Mouse (Mus musculus) liver, embryonic 11.5 days (tissue): ENCODE results near the gene Ppp1r3e. TPM values are rescaled to one million over a fixed set of nuclear protein-coding genes. Genes with fewer than 3 reads are reported as not detected.
A peak's percentile ranks its signal among the peaks of the same experiment; 100 is the strongest.

ENCODE experiments used
- ATAC-seq: fragments of 200-750 bp; cut with Nextera tagmentation; replicated peaks from 2 replicates; pipeline ENCODE4 v1.8.0; 2017; ENCODE audit warnings: moderate number of reproducible peaks, mild to moderate bottlenecking, moderate TSS enrichment, moderate library complexity; ENCODE audit not compliant: low FRiP score
- DNase-seq: peaks from one replicate; pipeline ENCODE4 v3.0.0-alpha.2; 2017; ENCODE audit warnings: low spot score
- H3K27ac ChIP-seq: fragments of 300-500 bp; sonication (generic); 2 replicates; pipeline ENCODE4 v1.5.1; 2014; ENCODE audit warnings: mild to moderate bottlenecking, low read depth, low read length, control low read depth
- H3K27me3 ChIP-seq: fragments of 300-500 bp; sonication (generic); replicated peaks from 2 replicates; pipeline ENCODE4 v1.6.1; 2014; ENCODE audit warnings: low read length, mixed read lengths; ENCODE audit not compliant: control insufficient read depth, insufficient read depth
- H3K36me3 ChIP-seq: fragments of 300-500 bp; sonication (generic); 2 replicates; pipeline ENCODE4 v1.6.1; 2014; ENCODE audit warnings: mild to moderate bottlenecking, low read length, moderate library complexity, mixed read lengths; ENCODE audit not compliant: control insufficient read depth, insufficient read depth
- H3K4me1 ChIP-seq: fragments of 300-500 bp; sonication (generic); replicated peaks from 2 replicates; pipeline ENCODE4 v1.6.1; 2014; ENCODE audit warnings: low read length, mixed read lengths; ENCODE audit not compliant: control insufficient read depth, insufficient read depth
- H3K4me2 ChIP-seq: fragments of 300-500 bp; sonication (generic); 2 replicates; pipeline ENCODE4 v1.6.1; 2014; ENCODE audit warnings: mild to moderate bottlenecking, control low read depth, moderate library complexity
- H3K4me3 ChIP-seq: fragments of 300-500 bp; sonication (generic); 2 replicates; pipeline ENCODE4 v1.5.1; 2014; ENCODE audit warnings: low read depth, low read length, control low read depth
- H3K9ac ChIP-seq: fragments of 300-500 bp; sonication (generic); 2 replicates; pipeline ENCODE4 v1.6.1; 2014; ENCODE audit warnings: low read depth, low read length, control low read depth
- H3K9me3 ChIP-seq: fragments of 300-500 bp; sonication (generic); 2 replicates; pipeline ENCODE4 v1.6.1; 2016; ENCODE audit warnings: low read length, inconsistent platforms, mixed read lengths; ENCODE audit not compliant: control insufficient read depth
- WGBS: fragments of 180-500 bp; shearing (Covaris S2); extraction: QIAGEN DNeasy Blood & Tissue Kit; methylation state at CpG from one replicate; pipeline ENCODE4 v1.1.7; 2014; 5-methylcytosine and 5-hydroxymethylcytosine counted together
- polyA plus RNA-seq: library from polyadenylated mRNA; unstranded; fragments of >200 nt; fragmentation: Nextera tagmentation; extraction: Ambion mirVana; gene quantifications from 2 replicates; pipeline ENCODE4 v1.2.1, GENCODE M21; 2014

The Ppp1r3e gene
- polyA plus RNA-seq, 1 experiment from 2014 or later, result 1.1 TPM

DNA sequence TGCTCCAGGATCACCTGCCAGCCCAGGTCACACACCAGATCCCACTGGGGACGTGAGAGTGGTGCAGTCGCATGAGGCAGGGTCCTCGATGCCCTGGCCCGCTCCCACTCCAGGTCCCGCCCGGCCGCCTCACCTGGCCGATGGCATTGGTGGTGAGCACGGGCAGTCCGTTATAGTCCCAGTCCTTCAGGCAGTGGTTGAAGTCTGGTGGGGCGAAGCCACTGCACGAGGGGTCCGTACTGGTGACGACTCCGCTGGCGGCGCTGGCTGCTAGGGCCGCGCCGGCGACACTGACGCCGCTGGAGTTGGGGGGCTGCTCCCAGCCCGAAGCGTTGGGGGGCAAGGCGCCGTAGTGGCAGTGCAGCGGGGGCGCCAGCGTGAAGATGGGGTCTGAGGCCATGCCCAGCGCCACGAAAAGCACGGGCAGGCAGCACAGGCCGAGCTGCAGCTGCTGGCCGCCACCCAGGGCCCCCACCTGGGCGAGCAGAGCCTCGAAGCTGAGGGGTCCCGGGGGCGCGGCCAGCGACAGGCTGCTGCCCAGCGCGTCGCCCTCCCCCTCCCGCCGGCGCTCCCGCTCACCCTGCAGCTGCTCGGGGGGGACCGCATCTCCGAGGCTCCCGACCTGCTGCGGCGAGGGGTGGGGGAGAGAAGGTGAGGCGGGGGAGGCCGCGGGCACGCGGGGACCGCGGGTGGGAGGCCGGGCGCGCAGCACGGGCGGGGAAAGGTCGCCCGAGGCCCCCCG is 34.9 kb upstream of the Ppp1r3e start:
- H3K4me3 ChIP-seq, result peak overlapping the region; percentile 75
- peaks cover 34% of the 10 kb centered on the region for H3K27me3 ChIP-seq
- ATAC-seq, result peak; percentile 29; the same call in 1 of the 2 replicates
- WGBS, result 4% methylated on average over 68 of the region's 69 CpGs
- H3K9me3 ChIP-seq, result no peaks in the 10 kb centered on the region
- H3K27ac ChIP-seq, result no peak overlapping the region
- peaks cover 3% of the 10 kb centered on the region; the same call in 1 of the 2 replicates for H3K36me3 ChIP-seq
- H3K9ac ChIP-seq, result peak overlapping the region; percentile 61
- peak overlapping the region; percentile 92 for H3K4me2 ChIP-seq
- DNase-seq, result no peak
- peaks cover 4% of the 10 kb centered on the region; the same call in 1 of the 2 replicates for H3K4me1 ChIP-seq

GRCm38 (mm10) chr14:54908682-54909081 is 31.3 kb upstream of the Ppp1r3e start:
- 53% methylated on average over 7 of the region's 7 CpGs for WGBS
- Histone ChIP-seq H3K27me3 (peaks cover 29% of the 10 kb centered on the region), H3K4me3 (no peak overlapping the region), H3K36me3 (peaks cover 7% of the 10 kb centered on the region; the same call in 1 of the 2 replicates), H3K4me1 (peaks cover 4% of the 10 kb centered on the region; the same call in 1 of the 2 replicates), H3K9ac (no peak overlapping the region), H3K9me3 (no peaks in the 10 kb centered on the region), H3K27ac (no peak overlapping the region), H3K4me2 (no peak overlapping the region)
- no peak for ATAC-seq
- no peak for DNase-seq

- no peak overlapping the region for H3K9ac ChIP-seq
- ATAC-seq, result no peak
- WGBS, result 90% methylated on average over 4 of the region's 4 CpGs
Observed at GRCm38 (mm10) chr14:54903641-54904040, 26.3 kb upstream of the Ppp1r3e start.

GRCm38 (mm10) chr14:54900383-54900782 is 23.0 kb upstream of the Ppp1r3e start:
- H3K4me1 ChIP-seq, result peaks cover 7% of the 10 kb centered on the region
- WGBS, result 0% methylated on average over 3 of the region's 3 CpGs
- DNase-seq (no peak), ATAC-seq (peak; percentile 60)
- H3K4me3 ChIP-seq, result no peak overlapping the region
- no peaks in the 10 kb centered on the region for H3K9me3 ChIP-seq
- H3K27me3 ChIP-seq, result no peaks in the 10 kb centered on the region
- no peak overlapping the region; the same call in 1 of the 2 replicates for H3K27ac ChIP-seq
- no peak overlapping the region for H3K9ac ChIP-seq
- H3K36me3 ChIP-seq, result peaks cover 24% of the 10 kb centered on the region
- no peak overlapping the region for H3K4me2 ChIP-seq

More at GRCm38 (mm10) chr14:54903641-54904040, 26.3 kb upstream of the Ppp1r3e start:
- H3K4me2 ChIP-seq, result no peak overlapping the region
- no peaks in the 10 kb centered on the region for H3K27me3 ChIP-seq
- H3K9me3 ChIP-seq, result no peaks in the 10 kb centered on the region
- no peak for DNase-seq
- H3K36me3 ChIP-seq, result peaks cover 9% of the 10 kb centered on the region; the same call in 1 of the 2 replicates
- no peak overlapping the region for H3K4me3 ChIP-seq
- no peak overlapping the region for H3K27ac ChIP-seq
- H3K4me1 ChIP-seq, result no peaks in the 10 kb centered on the region

- no peak for ATAC-seq
- no peaks in the 10 kb centered on the region for H3K9me3 ChIP-seq
- H3K27ac ChIP-seq, result no peak overlapping the region
- WGBS, result 64% methylated on average over 2 of the region's 2 CpGs
- no peak overlapping the region for H3K4me2 ChIP-seq
- H3K4me1 ChIP-seq, result peaks cover 9% of the 10 kb centered on the region
- peaks cover 24% of the 10 kb centered on the region for H3K36me3 ChIP-seq
- no peaks in the 10 kb centered on the region for H3K27me3 ChIP-seq
- H3K9ac ChIP-seq, result no peak overlapping the region
- H3K4me3 ChIP-seq, result no peak overlapping the region
- DNase-seq, result no peak
Observed at GRCm38 (mm10) chr14:54897445-54897844, 20.1 kb upstream of the Ppp1r3e start.

- under 1% methylated on average over 54 of the region's 54 CpGs for WGBS
- peak; percentile 80 for DNase-seq
Observed at GRCm38 (mm10) chr14:54894296-54895151, 17.2 kb upstream of the Ppp1r3e start.

GRCm38 (mm10) chr14:54893651-54894181 is 16.4 kb upstream of the Ppp1r3e start:
- peak; percentile 99 for ATAC-seq
- H3K27me3 ChIP-seq, result no peaks in the 10 kb centered on the region
- peak overlapping the region; percentile 74 for H3K4me2 ChIP-seq
- DNase-seq, result peak; percentile 94
- peaks cover 9% of the 10 kb centered on the region for H3K4me1 ChIP-seq
- peak overlapping the region; percentile 99 for H3K9ac ChIP-seq
- under 1% methylated on average over 38 of the region's 38 CpGs for WGBS
- no peaks in the 10 kb centered on the region for H3K9me3 ChIP-seq
- H3K27ac ChIP-seq, result peak overlapping the region; percentile 94
- peak overlapping the region; percentile 98 for H3K4me3 ChIP-seq
- H3K36me3 ChIP-seq, result peaks cover 22% of the 10 kb centered on the region

More at GRCm38 (mm10) chr14:54894296-54895151, 17.2 kb upstream of the Ppp1r3e start:
- H3K4me3 ChIP-seq, result peak overlapping the region; percentile 98
- no peaks in the 10 kb centered on the region for H3K27me3 ChIP-seq
- no peaks in the 10 kb centered on the region for H3K9me3 ChIP-seq
- peak overlapping the region; percentile 94 for H3K27ac ChIP-seq
- ATAC-seq, result peak; percentile 62
- H3K4me2 ChIP-seq, result peak overlapping the region; percentile 70
- peaks cover 9% of the 10 kb centered on the region for H3K4me1 ChIP-seq
- peaks cover 24% of the 10 kb centered on the region for H3K36me3 ChIP-seq
- peak overlapping the region; percentile 99 for H3K9ac ChIP-seq

GRCm38 (mm10) chr14:54892200-54892599 is 14.8 kb upstream of the Ppp1r3e start, which contains the start of gene Pabpn1:
TSS of gene Pabpn1 (plus strand) at chr14:54892500.
- H3K9ac ChIP-seq, result peak within 1 kb of the TSS; percentile 60
- ATAC-seq (no peak), DNase-seq (no peak)
- H3K27ac ChIP-seq, result peak within 1 kb of the TSS; percentile 73
- no peaks in the 10 kb centered on the region for H3K27me3 ChIP-seq
- H3K9me3 ChIP-seq, result no peaks in the 10 kb centered on the region
- WGBS, result 91% methylated on average over 3 of the region's 3 CpGs
- peak within 1 kb of the TSS; percentile 74 for H3K4me2 ChIP-seq
- peak within 1 kb of the TSS; percentile 98 for H3K4me3 ChIP-seq
- peaks cover 12% of the 10 kb centered on the region for H3K36me3 ChIP-seq
- peaks cover 9% of the 10 kb centered on the region; the same call in 1 of the 2 replicates for H3K4me1 ChIP-seq
